Mouse (Mus musculus) midbrain, postnatal 0 days (tissue): Measurements from ENCODE around the gene Srrm3. TPM values are rescaled to one million over a fixed set of nuclear protein-coding genes. Genes with fewer than 3 reads are reported as not detected.

Experiments used
- ATAC-seq: fragments of 200-750 bp; cut with Nextera tagmentation; 2 replicates; pipeline ENCODE4 v1.8.0; 2017; ENCODE audit warnings: moderate number of reproducible peaks, mild to moderate bottlenecking, moderate TSS enrichment, moderate library complexity; ENCODE audit not compliant: low FRiP score
- DNase-seq: peaks from one replicate; pipeline ENCODE4 v3.0.0-alpha.2; 2015; ENCODE audit warnings: low spot score
- H3K27ac ChIP-seq: fragments of 300-500 bp; sonication (generic); 2 replicates; pipeline ENCODE4 v1.5.1; 2014; ENCODE audit warnings: low read depth, mild to moderate bottlenecking, low read length, mixed read lengths
- H3K27me3 ChIP-seq: fragments of 300-500 bp; sonication (generic); 2 replicates; pipeline ENCODE4 v1.6.1; 2014; ENCODE audit warnings: low read length, control low read depth, mixed read lengths; ENCODE audit not compliant: insufficient read depth
- H3K36me3 ChIP-seq: fragments of 300-500 bp; sonication (generic); 2 replicates; pipeline ENCODE4 v1.6.1; 2014; ENCODE audit warnings: low read length, control low read depth, mixed read lengths; ENCODE audit not compliant: insufficient read depth
- H3K4me1 ChIP-seq: fragments of 300-500 bp; sonication (generic); 2 replicates; pipeline ENCODE4 v1.6.1; 2014; ENCODE audit warnings: mild to moderate bottlenecking, control low read depth, antibody characterized with exemption, low read length, mixed read lengths; ENCODE audit not compliant: insufficient read depth
- H3K4me2 ChIP-seq: fragments of 300-500 bp; sonication (generic); 2 replicates; pipeline ENCODE4 v1.6.1; 2014; ENCODE audit warnings: low read depth, mild to moderate bottlenecking, low read length, mixed read lengths; ENCODE audit not compliant: poor library complexity, severe bottlenecking
- H3K4me3 ChIP-seq: fragments of 300-500 bp; sonication (generic); 2 replicates; pipeline ENCODE4 v1.5.1; 2014; ENCODE audit warnings: low read depth, mild to moderate bottlenecking, low read length, moderate library complexity
- H3K9ac ChIP-seq: fragments of 300-500 bp; sonication (generic); replicated peaks from 2 replicates; pipeline ENCODE4 v1.6.1; 2014; ENCODE audit warnings: mild to moderate bottlenecking, low read length, moderate library complexity, mixed read lengths; ENCODE audit not compliant: poor library complexity, severe bottlenecking
- H3K9me3 ChIP-seq: fragments of 300-500 bp; sonication (generic); 2 replicates; pipeline ENCODE4 v1.6.1; 2016; ENCODE audit warnings: low read length, control low read depth
- CTCF ChIP-seq: IDR thresholded peaks from 2 replicates; pipeline ENCODE4 v1.5.1; 2016; ENCODE audit warnings: antibody characterized with exemption, mild to moderate bottlenecking
- WGBS: fragments of 180-500 bp; shearing (Covaris S2); extraction: QIAGEN DNeasy Blood & Tissue Kit; methylation state at CpG from one replicate; pipeline ENCODE4 v1.1.7; 2014; 5-methylcytosine and 5-hydroxymethylcytosine counted together
- polyA plus RNA-seq: library from polyadenylated mRNA; unstranded; fragments of >200 nt; fragmentation: Nextera tagmentation; extraction: Ambion mirVana; gene quantifications from 2 replicates; pipeline ENCODE4 v1.2.1, GENCODE M21; 2015
- total RNA-seq: library from RNA; depleted of rRNA; stranded (reverse); fragments of >200 nt; gene quantifications from 2 replicates; pipeline ENCODE4 v1.2.3, GENCODE M21; 2014

Srrm3 gene
- total and polyA plus RNA-seq, 2 experiments from 2014 or later, result 58.8 to 123 TPM

DNA sequence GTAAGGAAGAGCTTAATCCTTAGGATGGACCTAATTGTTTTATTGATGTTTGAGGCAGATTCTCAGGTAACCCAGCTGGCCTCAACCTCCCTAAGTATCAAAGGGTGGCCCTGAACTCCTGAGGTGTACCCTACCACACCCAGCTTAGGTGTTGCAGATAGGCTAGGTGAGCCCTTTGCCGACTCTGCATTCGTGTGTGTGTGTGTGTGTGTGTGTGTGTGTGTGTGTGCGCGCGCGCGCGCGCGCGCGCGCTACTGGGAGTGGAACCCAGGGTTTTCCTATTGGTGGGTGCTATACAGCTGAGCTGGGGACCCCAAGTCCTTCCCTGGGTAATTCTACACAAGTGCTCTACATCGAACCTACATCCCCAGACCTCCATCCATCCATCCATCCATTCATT is 44.8 kb downstream of the Srrm3 start:
- Histone ChIP-seq H3K4me2 (peak overlapping the region; percentile 15; the same call in 1 of the 2 replicates), H3K9me3 (no peaks in the 10 kb centered on the region), H3K27ac (peak overlapping the region; percentile 71), H3K27me3 (peaks cover 10% of the 10 kb centered on the region), H3K4me1 (no peaks in the 10 kb centered on the region), H3K4me3 (no peak overlapping the region), H3K9ac (no peak overlapping the region), H3K36me3 (peaks cover 9% of the 10 kb centered on the region; the same call in 1 of the 2 replicates)
- DNase-seq (no peak), ATAC-seq (peak; percentile 18; the same call in 1 of the 2 replicates)
- TF ChIP-seq CTCF, result no peak
- 20% methylated on average over 14 of the region's 14 CpGs for WGBS

DNA sequence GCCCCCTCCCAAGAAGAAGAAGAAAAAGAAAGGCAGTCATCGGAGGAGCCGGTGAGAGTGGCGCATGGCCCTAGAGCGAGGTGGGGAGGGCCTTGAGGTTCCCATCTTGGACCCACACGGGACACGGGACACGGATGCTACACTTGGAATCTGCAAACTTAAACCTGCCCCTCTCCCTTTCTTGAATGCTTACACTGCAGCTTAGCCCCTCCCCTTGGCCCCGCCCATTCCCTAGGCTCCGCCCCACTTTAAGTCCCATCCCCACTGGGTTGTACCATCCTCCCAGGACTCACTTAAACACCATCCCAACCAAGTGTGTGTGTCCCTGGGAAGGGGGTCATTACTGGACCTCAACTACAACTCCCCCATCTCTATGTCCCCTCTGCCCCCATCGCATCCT is 45.7 kb downstream of the Srrm3 start:
- H3K9me3 ChIP-seq, result no peaks in the 10 kb centered on the region
- no peak for ATAC-seq
- 7% methylated on average over 10 of the region's 10 CpGs for WGBS

DNA sequence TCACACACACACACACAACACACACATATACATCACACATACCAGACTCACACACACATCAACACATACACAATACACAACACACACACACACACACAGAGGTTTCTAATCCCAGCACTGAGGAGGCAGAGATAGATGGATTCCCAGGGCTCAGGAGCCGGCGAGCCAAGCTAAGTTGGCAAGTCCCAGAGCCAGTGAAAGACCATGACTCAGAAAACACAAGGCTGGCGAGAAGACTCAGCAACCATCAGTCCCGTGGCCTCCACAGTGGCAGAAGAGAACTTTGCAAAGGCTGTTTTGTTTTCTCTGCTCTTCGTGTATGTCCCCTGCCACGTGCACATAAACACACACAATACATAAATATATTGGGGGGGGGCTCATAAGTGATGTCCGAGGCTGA is 47.0 kb downstream of the Srrm3 start:
- no peak for TF ChIP-seq CTCF
- DNase-seq, result no peak
- no peak for ATAC-seq

More for the DNA sequence above, 45.7 kb downstream of the Srrm3 start:
- Histone ChIP-seq H3K27me3 (peaks cover 11% of the 10 kb centered on the region), H3K4me2 (no peak overlapping the region), H3K9ac (no peak overlapping the region), H3K4me3 (no peak overlapping the region), H3K36me3 (peaks cover 14% of the 10 kb centered on the region; the same call in 1 of the 2 replicates), H3K27ac (no peak overlapping the region), H3K4me1 (no peaks in the 10 kb centered on the region)
- no peak for TF ChIP-seq CTCF
- no peak for DNase-seq

DNA sequence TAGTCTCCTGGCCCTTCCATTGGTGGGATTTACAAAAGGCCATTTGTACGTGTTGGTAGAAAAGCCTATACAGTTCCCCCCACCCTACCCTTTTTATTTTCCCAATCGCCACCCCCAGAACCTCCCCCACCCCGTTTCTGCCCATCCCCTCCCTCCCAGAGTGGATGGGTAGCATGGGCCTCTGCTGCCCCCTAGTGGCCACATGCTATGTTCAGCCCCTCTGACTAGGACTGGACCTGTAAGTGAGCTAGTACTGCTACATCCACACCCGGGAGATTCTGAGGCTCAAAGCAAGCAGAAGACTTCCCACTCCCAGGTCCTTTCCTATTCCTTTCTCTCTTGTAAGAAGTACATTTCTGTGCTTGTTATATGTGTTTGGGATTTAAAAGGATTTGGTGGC is 48.5 kb downstream of the Srrm3 start:
- Histone ChIP-seq H3K4me2 (no peak overlapping the region), H3K9me3 (no peaks in the 10 kb centered on the region), H3K4me3 (no peak overlapping the region), H3K27ac (no peak overlapping the region), H3K27me3 (peaks cover 13% of the 10 kb centered on the region), H3K9ac (no peak overlapping the region), H3K36me3 (peaks cover 11% of the 10 kb centered on the region; the same call in 1 of the 2 replicates), H3K4me1 (no peaks in the 10 kb centered on the region)
- ATAC-seq (peak; percentile 68), DNase-seq (peak; percentile 87)
- WGBS, result under 1% methylated on average over 4 of the region's 4 CpGs
- TF ChIP-seq CTCF, result peak; percentile 93

More for the DNA sequence above, 47.0 kb downstream of the Srrm3 start:
- Histone ChIP-seq H3K4me3 (no peak overlapping the region), H3K9ac (no peak overlapping the region), H3K27ac (no peak overlapping the region), H3K27me3 (peaks cover 13% of the 10 kb centered on the region), H3K4me1 (no peaks in the 10 kb centered on the region), H3K4me2 (no peak overlapping the region), H3K36me3 (peaks cover 11% of the 10 kb centered on the region; the same call in 1 of the 2 replicates), H3K9me3 (no peaks in the 10 kb centered on the region)
- WGBS, result 58% methylated on average over 7 of the region's 7 CpGs

DNA sequence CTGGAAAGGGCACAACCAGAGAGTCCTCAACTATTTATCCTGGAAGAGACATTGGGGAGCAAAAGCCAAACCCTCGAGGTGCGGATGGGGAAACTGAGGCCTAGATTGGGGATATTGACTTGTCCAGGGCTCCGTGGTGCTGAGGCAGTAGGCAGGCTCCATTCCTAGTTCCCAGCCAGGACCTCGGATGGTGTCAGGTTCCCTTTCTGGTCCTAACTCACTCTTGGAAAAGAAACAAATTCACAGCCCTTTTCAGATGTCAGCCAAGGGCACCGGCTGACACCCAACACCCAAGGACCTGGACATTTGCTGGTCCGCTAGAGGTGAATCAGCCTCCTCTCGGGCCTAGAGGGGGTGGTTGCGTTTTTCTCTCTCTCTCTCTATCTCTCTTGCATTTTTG is 60.0 kb downstream of the Srrm3 start:
- Histone ChIP-seq H3K9me3 (no peaks in the 10 kb centered on the region), H3K27me3 (no peaks in the 10 kb centered on the region), H3K4me2 (no peak overlapping the region), H3K4me3 (no peak overlapping the region), H3K36me3 (peaks cover 5% of the 10 kb centered on the region; the same call in 1 of the 2 replicates), H3K27ac (no peak overlapping the region), H3K4me1 (peaks cover 11% of the 10 kb centered on the region; the same call in 1 of the 2 replicates), H3K9ac (no peak overlapping the region)
- DNase-seq (no peak), ATAC-seq (no peak)
- 45% methylated on average over 8 of the region's 8 CpGs for WGBS
- TF ChIP-seq CTCF, result no peak

DNA sequence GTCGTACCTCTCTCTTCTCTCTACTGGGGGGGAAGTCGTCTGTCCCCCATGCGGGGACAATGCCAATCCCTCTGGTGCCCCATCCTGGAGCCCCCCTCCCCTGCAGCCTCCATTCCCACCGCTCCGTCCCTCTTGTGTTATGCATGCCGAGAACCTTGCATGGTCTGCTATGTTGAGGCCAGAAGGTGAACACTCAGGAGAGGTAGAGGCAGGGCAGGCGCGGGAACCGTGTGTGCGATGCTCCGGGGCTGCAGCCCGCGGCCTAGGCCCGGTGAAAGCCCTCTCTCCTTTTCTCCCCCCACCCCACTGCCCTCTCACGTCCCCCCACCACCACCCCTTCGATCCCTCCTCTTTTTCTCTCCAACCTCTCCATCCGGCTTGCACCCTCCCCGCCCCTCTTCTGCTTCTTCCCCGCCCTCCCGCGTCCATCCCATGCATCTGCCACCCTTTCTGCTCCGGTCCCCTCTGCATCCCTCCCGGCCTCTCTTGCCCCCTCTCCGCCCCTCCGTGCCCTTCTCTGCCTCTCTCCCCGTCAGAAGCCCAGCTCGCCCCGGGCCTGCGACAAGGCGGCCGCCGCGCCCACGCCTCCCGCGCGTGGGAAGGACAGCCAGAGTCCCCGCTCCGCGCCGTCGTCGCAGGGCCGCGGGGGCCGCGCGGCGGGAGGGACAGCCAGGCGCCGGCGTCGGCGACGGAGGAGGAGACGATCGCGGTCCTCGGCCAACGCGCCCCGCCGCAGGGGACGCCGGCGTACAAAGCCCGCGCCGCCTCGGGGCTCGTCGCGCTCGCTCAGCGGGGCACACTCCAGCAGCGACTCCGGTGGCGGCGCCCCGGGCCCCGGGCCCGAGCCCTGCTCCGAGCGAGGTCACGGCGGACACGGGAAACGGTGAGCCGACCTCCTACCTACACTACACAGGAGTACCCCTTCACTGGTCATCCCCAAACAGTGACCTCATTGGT is 61.2 kb downstream of the Srrm3 start:
- DNase-seq, result no peak
- peak overlapping the region; percentile 63 for H3K27ac ChIP-seq
- H3K9ac ChIP-seq, result peak overlapping the region; percentile 77
- H3K4me2 ChIP-seq, result peak overlapping the region; percentile 64
- H3K4me3 ChIP-seq, result peak overlapping the region; percentile 42
- 2% methylated on average over 67 of the region's 89 CpGs for WGBS
- H3K9me3 ChIP-seq, result no peaks in the 10 kb centered on the region
- H3K36me3 ChIP-seq, result peaks cover 5% of the 10 kb centered on the region
- peaks cover 11% of the 10 kb centered on the region; the same call in 1 of the 2 replicates for H3K4me1 ChIP-seq
- peak; percentile 54 for ATAC-seq
- TF ChIP-seq CTCF, result no peak
- no peaks in the 10 kb centered on the region for H3K27me3 ChIP-seq
